Mouse (Mus musculus) liver, embryonic 11.5 days (tissue): ENCODE data around the gene Slc32a1. TPM values are rescaled to one million over a fixed set of nuclear protein-coding genes. Genes with fewer than 3 reads are reported as not detected.

ENCODE experiments used
- ATAC-seq: fragments of 200-750 bp; cut with Nextera tagmentation; replicated peaks from 2 replicates; pipeline ENCODE4 v1.8.0; 2017; ENCODE audit warnings: moderate number of reproducible peaks, mild to moderate bottlenecking, moderate TSS enrichment, moderate library complexity; ENCODE audit not compliant: low FRiP score
- DNase-seq: peaks from one replicate; pipeline ENCODE4 v3.0.0-alpha.2; 2017; ENCODE audit warnings: low spot score
- H3K27ac ChIP-seq: fragments of 300-500 bp; sonication (generic); 2 replicates; pipeline ENCODE4 v1.5.1; 2014; ENCODE audit warnings: mild to moderate bottlenecking, low read depth, low read length, control low read depth
- H3K27me3 ChIP-seq: fragments of 300-500 bp; sonication (generic); replicated peaks from 2 replicates; pipeline ENCODE4 v1.6.1; 2014; ENCODE audit warnings: low read length, mixed read lengths; ENCODE audit not compliant: control insufficient read depth, insufficient read depth
- H3K36me3 ChIP-seq: fragments of 300-500 bp; sonication (generic); 2 replicates; pipeline ENCODE4 v1.6.1; 2014; ENCODE audit warnings: mild to moderate bottlenecking, low read length, moderate library complexity, mixed read lengths; ENCODE audit not compliant: control insufficient read depth, insufficient read depth
- H3K4me1 ChIP-seq: fragments of 300-500 bp; sonication (generic); replicated peaks from 2 replicates; pipeline ENCODE4 v1.6.1; 2014; ENCODE audit warnings: low read length, mixed read lengths; ENCODE audit not compliant: control insufficient read depth, insufficient read depth
- H3K4me2 ChIP-seq: fragments of 300-500 bp; sonication (generic); 2 replicates; pipeline ENCODE4 v1.6.1; 2014; ENCODE audit warnings: mild to moderate bottlenecking, control low read depth, moderate library complexity
- H3K4me3 ChIP-seq: fragments of 300-500 bp; sonication (generic); 2 replicates; pipeline ENCODE4 v1.5.1; 2014; ENCODE audit warnings: low read depth, low read length, control low read depth
- H3K9ac ChIP-seq: fragments of 300-500 bp; sonication (generic); 2 replicates; pipeline ENCODE4 v1.6.1; 2014; ENCODE audit warnings: low read depth, low read length, control low read depth
- H3K9me3 ChIP-seq: fragments of 300-500 bp; sonication (generic); 2 replicates; pipeline ENCODE4 v1.6.1; 2016; ENCODE audit warnings: low read length, inconsistent platforms, mixed read lengths; ENCODE audit not compliant: control insufficient read depth
- WGBS: fragments of 180-500 bp; shearing (Covaris S2); extraction: QIAGEN DNeasy Blood & Tissue Kit; methylation state at CpG from one replicate; pipeline ENCODE4 v1.1.7; 2014; 5-methylcytosine and 5-hydroxymethylcytosine counted together
- polyA plus RNA-seq: library from polyadenylated mRNA; unstranded; fragments of >200 nt; fragmentation: Nextera tagmentation; extraction: Ambion mirVana; gene quantifications from 2 replicates; pipeline ENCODE4 v1.2.1, GENCODE M21; 2014

The Slc32a1 gene
- polyA plus RNA-seq, 1 experiment from 2014 or later: 0.05 TPM

GRCm38 (mm10) chr2:158606511-158606964 is 4.0 kb upstream of the Slc32a1 start:
- ATAC-seq (no peak), DNase-seq (no peak)
- WGBS: 10% methylated on average over 4 of the region's 4 CpGs
- Histone ChIP-seq H3K27ac (no peak overlapping the region), H3K9ac (no peak overlapping the region), H3K36me3 (no peaks in the 10 kb centered on the region), H3K4me1 (peaks cover 15% of the 10 kb centered on the region), H3K9me3 (no peaks in the 10 kb centered on the region), H3K4me3 (no peak overlapping the region), H3K4me2 (peak overlapping the region; percentile 21), H3K27me3 (peaks cover 63% of the 10 kb centered on the region)

- Histone ChIP-seq H3K9me3 (no peaks in the 10 kb centered on the region), H3K4me1 (peaks cover 18% of the 10 kb centered on the region), H3K9ac (no peak overlapping the region), H3K27ac (no peak overlapping the region), H3K4me2 (peak overlapping the region; percentile 13; the same call in 1 of the 2 replicates), H3K4me3 (no peak overlapping the region), H3K27me3 (peaks cover 84% of the 10 kb centered on the region), H3K36me3 (no peaks in the 10 kb centered on the region)
- peak; percentile 47 for DNase-seq
- ATAC-seq: no peak
- WGBS: 1% methylated on average over 27 of the region's 27 CpGs
Measured at GRCm38 (mm10) chr2:158609681-158610080, 886 bp upstream of the Slc32a1 start.

- Histone ChIP-seq H3K4me1 (peaks cover 16% of the 10 kb centered on the region), H3K27ac (no peak overlapping the region), H3K36me3 (no peaks in the 10 kb centered on the region), H3K4me3 (peak overlapping the region; percentile 5; the same call in 1 of the 2 replicates), H3K9ac (no peak overlapping the region), H3K27me3 (peaks cover 97% of the 10 kb centered on the region), H3K4me2 (peak overlapping the region; percentile 44), H3K9me3 (no peaks in the 10 kb centered on the region)
- ATAC-seq (no peak), DNase-seq (no peak)
- WGBS: 1% methylated on average over 30 of the region's 30 CpGs
Measured at GRCm38 (mm10) chr2:158611326-158611719, 756 bp downstream of the Slc32a1 start.

DNA sequence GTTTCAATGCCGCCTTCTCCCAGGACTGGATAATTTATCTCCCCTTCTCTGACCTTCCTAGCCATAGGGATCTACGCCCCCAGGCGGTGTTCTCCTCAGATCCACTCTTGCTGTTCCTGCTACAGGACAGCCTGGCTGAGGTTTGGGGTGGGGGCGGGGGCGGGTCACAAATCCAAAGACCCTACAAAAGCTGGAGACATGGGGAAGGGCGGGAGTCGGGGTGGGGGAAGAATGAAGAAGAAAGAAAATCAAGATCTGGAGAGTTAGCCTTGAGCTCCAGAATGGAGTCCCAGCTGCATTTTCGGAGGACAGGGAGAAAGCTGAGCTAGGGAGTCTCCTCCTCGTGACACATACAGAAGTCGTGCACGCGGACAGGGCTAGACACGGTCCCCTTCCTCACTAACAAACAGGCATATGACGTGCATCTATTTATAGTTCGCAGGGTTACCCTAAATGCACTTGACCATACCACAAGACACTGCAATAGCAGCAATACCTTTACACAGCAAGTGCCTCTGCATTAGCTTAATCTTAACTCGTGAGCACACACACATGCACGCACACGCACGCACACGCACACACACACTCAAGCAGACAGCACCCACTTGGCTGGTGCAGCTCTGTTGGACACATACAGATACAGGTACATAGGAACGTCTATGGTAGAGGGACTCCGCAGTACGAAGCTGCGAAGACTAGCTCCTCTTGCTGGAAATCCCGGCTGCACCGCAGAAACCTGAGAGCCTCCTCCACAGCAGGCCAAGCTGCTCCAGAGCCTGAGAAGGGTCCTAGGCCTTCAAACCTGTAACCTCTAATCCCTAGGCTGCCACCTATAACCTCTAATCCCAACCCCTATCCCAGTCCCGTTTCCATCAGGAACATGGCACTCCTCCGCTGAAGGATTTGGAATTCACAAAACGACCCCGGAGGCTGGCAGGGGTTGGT is 1.4 kb downstream of the Slc32a1 start:
- Histone ChIP-seq H3K4me2 (no peak overlapping the region), H3K9me3 (no peaks in the 10 kb centered on the region), H3K4me1 (peaks cover 11% of the 10 kb centered on the region), H3K4me3 (no peak overlapping the region), H3K27ac (no peak overlapping the region), H3K9ac (no peak overlapping the region), H3K36me3 (no peaks in the 10 kb centered on the region), H3K27me3 (peaks cover 100% of the 10 kb centered on the region)
- WGBS: 11% methylated on average over 30 of the region's 30 CpGs
- ATAC-seq (no peak), DNase-seq (peak; percentile 57)

GRCm38 (mm10) chr2:158612671-158613250 is 2.2 kb downstream of the Slc32a1 start:
- 11% methylated on average over 10 of the region's 10 CpGs for WGBS
- no peak for DNase-seq
- peaks cover 8% of the 10 kb centered on the region; the same call in 1 of the 2 replicates for H3K4me1 ChIP-seq
- H3K4me3 ChIP-seq: no peak overlapping the region
- H3K9ac ChIP-seq: no peak overlapping the region
- H3K27me3 ChIP-seq: peaks cover 100% of the 10 kb centered on the region
- no peaks in the 10 kb centered on the region for H3K36me3 ChIP-seq
- ATAC-seq: no peak
- H3K4me2 ChIP-seq: no peak overlapping the region
- H3K27ac ChIP-seq: no peak overlapping the region
- H3K9me3 ChIP-seq: no peaks in the 10 kb centered on the region

- H3K4me1 ChIP-seq: peaks cover 8% of the 10 kb centered on the region; the same call in 1 of the 2 replicates
Measured at GRCm38 (mm10) chr2:158613541-158614417, 3.2 kb downstream of the Slc32a1 start.

GRCm38 (mm10) chr2:158614418-158614955 is 3.9 kb downstream of the Slc32a1 start:
- H3K27me3 ChIP-seq: peaks cover 99% of the 10 kb centered on the region
- ATAC-seq (no peak), DNase-seq (no peak)
- H3K4me1 ChIP-seq: peaks cover 8% of the 10 kb centered on the region; the same call in 1 of the 2 replicates
- 0 out of 2 replicates have a peak overlapping the region, but pooled peaks have one; percentile 17 for H3K4me3 ChIP-seq
- no peak overlapping the region; the same call in 1 of the 2 replicates for H3K4me2 ChIP-seq
- H3K27ac ChIP-seq: no peak overlapping the region
- no peaks in the 10 kb centered on the region for H3K36me3 ChIP-seq
- WGBS: 6% methylated on average over 47 of the region's 47 CpGs
- H3K9ac ChIP-seq: no peak overlapping the region
- H3K9me3 ChIP-seq: no peaks in the 10 kb centered on the region

More at GRCm38 (mm10) chr2:158613541-158614417, 3.2 kb downstream of the Slc32a1 start:
- ATAC-seq: 0 out of 2 replicates have a peak, but pooled peaks have one; percentile 26
- Histone ChIP-seq H3K4me2 (no peak overlapping the region), H3K27ac (no peak overlapping the region), H3K9ac (no peak overlapping the region), H3K27me3 (peaks cover 99% of the 10 kb centered on the region), H3K9me3 (no peaks in the 10 kb centered on the region), H3K4me3 (no peak overlapping the region), H3K36me3 (no peaks in the 10 kb centered on the region)
- WGBS: 8% methylated on average over 53 of the region's 53 CpGs
- DNase-seq: peak; percentile 66
